Mouse (Mus musculus) kidney, postnatal 36 days (tissue): ENCODE measurements around the gene Disp1.

Experiments
- DNase-seq, 2 experiments: peaks; one replicate each; pipeline ENCODE4 v3.0.0; 2021 to 2022; ENCODE audit warnings: mixed read lengths in 2 of 2

The Disp1 gene

GRCm38 (mm10) chr1:183160188-183160587 lies 61.1 kb downstream of the Disp1 start:
- no peak for DNase-seq

GRCm38 (mm10) chr1:183159183-183159582 lies 62.1 kb downstream of the Disp1 start:
- no peak for DNase-seq

- DNase-seq, result no peak
These were observed 65.7 kb downstream of the Disp1 start for GRCm38 (mm10) chr1:183155600-183155999.

GRCm38 (mm10) chr1:183154296-183155204 lies 66.8 kb downstream of the Disp1 start:
- DNase-seq, result peak; percentile 48 to 51

- no peak for DNase-seq
These were observed 68.0 kb downstream of the Disp1 start for GRCm38 (mm10) chr1:183153354-183153753.

- no peak for DNase-seq
These were observed 69.6 kb downstream of the Disp1 start for GRCm38 (mm10) chr1:183151510-183152319.

- DNase-seq, result no peak
These were observed 70.9 kb downstream of the Disp1 start for GRCm38 (mm10) chr1:183150379-183150840.

- no peak for DNase-seq
These were observed 71.7 kb downstream of the Disp1 start for GRCm38 (mm10) chr1:183149571-183150105.

GRCm38 (mm10) chr1:183147438-183147841 lies 73.9 kb downstream of the Disp1 start:
- peak; percentile 39 to 51 for DNase-seq

GRCm38 (mm10) chr1:183146795-183147194 lies 74.5 kb downstream of the Disp1 start:
- DNase-seq, result peak in 1 of 2 experiments; percentile 10

GRCm38 (mm10) chr1:183146102-183146735 lies 75.1 kb downstream of the Disp1 start:
- DNase-seq, result peak in 1 of 2 experiments; percentile 4

- DNase-seq, result no peak
These were observed 76.6 kb downstream of the Disp1 start for GRCm38 (mm10) chr1:183144602-183145205.

- DNase-seq, result no peak
These were observed 78.1 kb downstream of the Disp1 start for GRCm38 (mm10) chr1:183143246-183143645.

- no peak for DNase-seq
These were observed 78.8 kb downstream of the Disp1 start for GRCm38 (mm10) chr1:183142566-183142965.

- no peak for DNase-seq
These were observed 80.0 kb downstream of the Disp1 start for GRCm38 (mm10) chr1:183141329-183141728.

- no peak for DNase-seq
These were observed 80.6 kb downstream of the Disp1 start for GRCm38 (mm10) chr1:183140511-183141268.

- DNase-seq, result no peak
These were observed 83.2 kb downstream of the Disp1 start for GRCm38 (mm10) chr1:183138088-183138487.

GRCm38 (mm10) chr1:183134427-183134826 lies 86.9 kb downstream of the Disp1 start:
- DNase-seq, result no peak

GRCm38 (mm10) chr1:183133440-183133839 lies 87.9 kb downstream of the Disp1 start:
- no peak for DNase-seq

- no peak for DNase-seq
These were observed 94.1 kb downstream of the Disp1 start for GRCm38 (mm10) chr1:183127246-183127645.

GRCm38 (mm10) chr1:183123725-183124124 lies 97.6 kb downstream of the Disp1 start:
- no peak for DNase-seq
